Mouse (Mus musculus) C2C12 (cell line): ENCODE results near the gene Lbh.

ENCODE experiments used
- FOSL1 ChIP-seq: IDR thresholded peaks from one replicate; pipeline ENCODE4 v1.8.0; 2011; ENCODE audit warnings: mild to moderate bottlenecking, low read length; ENCODE audit not compliant: poor library complexity, insufficient read depth, severe bottlenecking
- MAX ChIP-seq: IDR thresholded peaks from one replicate; pipeline ENCODE4 v1.6.1; 2011; ENCODE audit warnings: mild to moderate bottlenecking, control low read depth
- MYOD1 ChIP-seq: IDR thresholded peaks from one replicate; pipeline ENCODE4 v1.6.1; 2011; ENCODE audit warnings: low read depth; ENCODE audit not compliant: control insufficient read depth, insufficient read length

GRCm38 (mm10) chr17:72966878-72967277 lies 48.8 kb downstream of the Lbh start:
- TF ChIP-seq MYOD1 (no peak), MAX (no peak), FOSL1 (no peak)
